Mouse (Mus musculus): Measurements from ENCODE around the gene Hist1h2ah.

- TF ChIP-seq CTCF (conservative IDR thresholded peaks at IDR 0.05; ENCODE audit: insufficient read depth, insufficient read length, low read depth, low read length) (no peak), POLR2A (IDR thresholded peaks at IDR 0.05; ENCODE audit: low read depth, low read length) (no peak)
These were observed 713 bp downstream of the Hist1h2ah start for GRCm38 (mm10) chr13:22034443-22035266.

All from kidney, adult 2 months (tissue).